Mouse (Mus musculus): ENCODE measurements around the gene Metap1d. TPM values are rescaled to one million over a fixed set of nuclear protein-coding genes. Genes with fewer than 3 reads are reported as not detected.

Metap1d gene
- polyA plus RNA-seq, 1 experiment from 2014 or later = 32.8 TPM

GRCm38 (mm10) chr2:71531990-71532970, 79.2 kb downstream of the Metap1d start:
- DNase-seq (ENCODE audit: low spot score, missing footprints) (peak; percentile 93), ATAC-seq (ENCODE audit: low FRiP score) (no peak)
- Histone ChIP-seq H3K27me3 (ENCODE audit: control insufficient read depth, insufficient read depth, low read length) (peaks cover 96% of the 10 kb centered on the region), H3K36me3 (ENCODE audit: control insufficient read depth, insufficient read depth, low read length) (no peaks in the 10 kb centered on the region), H3K27ac (ENCODE audit: low read depth, low read length) (no peak overlapping the region), H3K4me2 (no peak overlapping the region), H3K4me3 (ENCODE audit: low read depth, low read length) (peak overlapping the region; percentile 2; the same call in 1 of the 2 replicates), H3K9ac (ENCODE audit: low read length) (no peak overlapping the region), H3K9me3 (ENCODE audit: control insufficient read depth, low read length) (no peaks in the 10 kb centered on the region), H3K4me1 (ENCODE audit: control insufficient read depth, insufficient read depth, low read length) (peaks cover 8% of the 10 kb centered on the region)
- WGBS = under 1% methylated on average over 43 of the region's 43 CpGs

- H3K4me3 ChIP-seq (ENCODE audit: low read depth, low read length) = peak overlapping the region; percentile 2; the same call in 1 of the 2 replicates
- H3K4me2 ChIP-seq = no peak overlapping the region
- H3K9me3 ChIP-seq (ENCODE audit: control insufficient read depth, low read length) = no peaks in the 10 kb centered on the region
- H3K36me3 ChIP-seq (ENCODE audit: control insufficient read depth, insufficient read depth, low read length) = no peaks in the 10 kb centered on the region
- peak; percentile 90 for DNase-seq (ENCODE audit: low spot score, missing footprints)
- H3K4me1 ChIP-seq (ENCODE audit: control insufficient read depth, insufficient read depth, low read length) = peaks cover 8% of the 10 kb centered on the region
- peaks cover 97% of the 10 kb centered on the region for H3K27me3 ChIP-seq (ENCODE audit: control insufficient read depth, insufficient read depth, low read length)
- no peak overlapping the region for H3K9ac ChIP-seq (ENCODE audit: low read length)
- H3K27ac ChIP-seq (ENCODE audit: low read depth, low read length) = no peak overlapping the region
- WGBS = 7% methylated on average over 5 of the region's 5 CpGs
- no peak for ATAC-seq (ENCODE audit: low FRiP score)
Observed at GRCm38 (mm10) chr2:71533094-71533493, 80.0 kb downstream of the Metap1d start.

DNA sequence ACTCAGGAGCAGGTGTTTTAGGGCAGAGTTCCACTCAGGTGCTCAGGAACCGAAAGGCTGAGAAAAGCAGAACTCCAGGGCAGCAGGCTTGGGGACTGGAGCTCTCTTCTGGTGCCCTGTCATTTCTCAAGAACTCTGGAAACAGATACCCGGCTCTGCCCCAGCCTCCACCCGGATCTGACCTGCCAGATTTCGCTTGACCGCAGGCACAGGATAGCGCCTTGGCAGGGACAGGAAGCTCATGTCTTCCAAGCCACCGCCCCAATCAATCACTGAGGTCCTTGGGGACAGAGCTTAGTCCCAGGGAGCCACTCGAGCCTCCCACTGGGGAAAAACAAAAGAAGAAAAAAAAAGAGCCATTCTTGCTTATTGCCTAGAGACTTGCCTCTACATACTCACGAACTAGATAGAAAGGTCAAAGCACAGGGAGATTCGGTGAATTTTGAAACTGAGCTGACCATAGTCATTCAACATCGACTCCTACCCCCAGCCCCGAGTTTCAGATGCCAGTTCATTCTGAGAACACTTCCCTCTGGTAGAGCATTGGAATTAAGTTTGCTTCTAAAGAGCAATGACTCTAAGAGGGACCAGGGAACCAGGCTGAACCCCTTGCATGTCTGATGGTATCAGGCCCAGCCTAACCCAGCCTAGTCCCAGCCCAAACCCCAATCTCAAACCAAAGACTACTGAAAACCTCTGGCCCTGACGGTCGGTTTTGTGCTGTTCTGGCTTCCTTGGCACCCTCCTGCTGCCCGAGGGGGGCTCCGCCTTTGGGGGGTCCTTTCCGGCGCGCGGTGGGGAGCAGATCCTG, 81.4 kb downstream of the Metap1d start:
- no peak overlapping the region for H3K4me3 ChIP-seq (ENCODE audit: low read depth, low read length)
- DNase-seq (ENCODE audit: low spot score, missing footprints) (peak; percentile 95), ATAC-seq (ENCODE audit: low FRiP score) (no peak)
- under 1% methylated on average over 20 of the region's 20 CpGs for WGBS
- no peaks in the 10 kb centered on the region; the same call in 1 of the 2 replicates for H3K4me1 ChIP-seq (ENCODE audit: control insufficient read depth, insufficient read depth, low read length)
- H3K4me2 ChIP-seq = no peak overlapping the region
- H3K27ac ChIP-seq (ENCODE audit: low read depth, low read length) = no peak overlapping the region
- peaks cover 97% of the 10 kb centered on the region for H3K27me3 ChIP-seq (ENCODE audit: control insufficient read depth, insufficient read depth, low read length)
- no peaks in the 10 kb centered on the region for H3K36me3 ChIP-seq (ENCODE audit: control insufficient read depth, insufficient read depth, low read length)
- H3K9ac ChIP-seq (ENCODE audit: low read length) = no peak overlapping the region
- no peaks in the 10 kb centered on the region for H3K9me3 ChIP-seq (ENCODE audit: control insufficient read depth, low read length)

DNA sequence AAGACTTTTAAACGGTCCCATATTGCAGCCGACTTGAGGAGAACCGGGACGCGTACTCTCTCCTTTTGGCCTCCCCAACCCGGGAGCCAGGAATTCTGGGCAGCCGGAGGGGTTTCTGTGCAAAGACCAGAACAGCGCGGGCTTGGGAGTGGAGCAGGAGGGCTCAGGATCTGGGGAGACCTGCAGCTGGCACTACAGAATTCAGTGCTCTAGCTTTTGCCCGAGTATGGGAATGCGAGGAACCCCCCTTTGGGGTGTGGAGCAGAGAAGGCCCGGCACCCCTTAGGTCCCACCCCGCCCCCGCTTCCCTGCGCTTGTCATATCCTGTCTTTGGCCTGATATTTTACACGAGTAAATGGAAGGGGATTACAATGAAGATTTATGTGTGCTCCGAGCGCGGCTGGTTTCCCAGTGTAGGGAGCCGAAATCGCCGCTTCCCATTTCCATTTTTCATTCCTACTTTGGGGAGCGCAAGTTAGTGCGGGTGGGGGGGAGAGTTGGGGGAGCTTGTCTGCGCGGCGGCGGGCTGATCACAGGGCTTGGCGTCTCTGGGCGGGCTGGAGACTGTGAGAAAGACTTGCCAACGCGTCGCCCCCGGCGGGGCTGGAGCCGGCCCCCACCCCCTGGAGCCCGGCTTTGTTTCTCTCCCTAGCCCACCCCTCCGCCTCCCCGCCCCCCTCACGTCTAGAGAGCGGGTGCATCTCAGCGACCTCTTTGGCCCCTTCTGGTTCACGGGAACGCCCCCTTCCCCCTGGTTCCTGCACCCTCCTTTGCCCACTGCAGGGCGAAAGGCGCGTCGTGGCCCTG, 87.7 kb downstream of the Metap1d start:
- under 1% methylated on average over 43 of the region's 48 CpGs for WGBS
- Histone ChIP-seq H3K9ac (ENCODE audit: low read length) (no peak overlapping the region), H3K27ac (ENCODE audit: low read depth, low read length) (no peak overlapping the region), H3K9me3 (ENCODE audit: control insufficient read depth, low read length) (no peaks in the 10 kb centered on the region), H3K4me3 (ENCODE audit: low read depth, low read length) (0 out of 2 replicates have a peak overlapping the region, but pooled peaks have one; percentile 7), H3K27me3 (ENCODE audit: control insufficient read depth, insufficient read depth, low read length) (peaks cover 98% of the 10 kb centered on the region), H3K4me1 (ENCODE audit: control insufficient read depth, insufficient read depth, low read length) (peaks cover 24% of the 10 kb centered on the region), H3K36me3 (ENCODE audit: control insufficient read depth, insufficient read depth, low read length) (no peaks in the 10 kb centered on the region), H3K4me2 (peak overlapping the region; percentile 20)
- ATAC-seq (ENCODE audit: low FRiP score) (no peak), DNase-seq (ENCODE audit: low spot score, missing footprints) (peak; percentile 96)

- no peak overlapping the region for H3K9ac ChIP-seq (ENCODE audit: low read length)
- DNase-seq (ENCODE audit: low spot score, missing footprints) (peak; percentile 95), ATAC-seq (ENCODE audit: low FRiP score) (no peak)
- H3K9me3 ChIP-seq (ENCODE audit: control insufficient read depth, low read length) = no peaks in the 10 kb centered on the region
- no peaks in the 10 kb centered on the region for H3K36me3 ChIP-seq (ENCODE audit: control insufficient read depth, insufficient read depth, low read length)
- H3K4me3 ChIP-seq (ENCODE audit: low read depth, low read length) = 0 out of 2 replicates have a peak overlapping the region, but pooled peaks have one; percentile 7
- peaks cover 98% of the 10 kb centered on the region for H3K27me3 ChIP-seq (ENCODE audit: control insufficient read depth, insufficient read depth, low read length)
- peak overlapping the region; percentile 20 for H3K4me2 ChIP-seq
- peaks cover 30% of the 10 kb centered on the region for H3K4me1 ChIP-seq (ENCODE audit: control insufficient read depth, insufficient read depth, low read length)
- H3K27ac ChIP-seq (ENCODE audit: low read depth, low read length) = no peak overlapping the region
- under 1% methylated on average over 37 of the region's 37 CpGs for WGBS
Observed at GRCm38 (mm10) chr2:71541418-71542226, 88.5 kb downstream of the Metap1d start.

GRCm38 (mm10) chr2:71542227-71542815, 89.2 kb downstream of the Metap1d start:
- Histone ChIP-seq H3K4me3 (ENCODE audit: low read depth, low read length) (no peak overlapping the region), H3K4me1 (ENCODE audit: control insufficient read depth, insufficient read depth, low read length) (peaks cover 33% of the 10 kb centered on the region)

GRCm38 (mm10) chr2:71542816-71543301, 89.8 kb downstream of the Metap1d start:
- DNase-seq (ENCODE audit: low spot score, missing footprints) (peak; percentile 96), ATAC-seq (ENCODE audit: low FRiP score) (peak; percentile 36)
- no peak overlapping the region for H3K9ac ChIP-seq (ENCODE audit: low read length)

More at GRCm38 (mm10) chr2:71542227-71542815, 89.2 kb downstream of the Metap1d start:
- DNase-seq (ENCODE audit: low spot score, missing footprints) = peak; percentile 95
- Histone ChIP-seq H3K27me3 (ENCODE audit: control insufficient read depth, insufficient read depth, low read length) (peaks cover 98% of the 10 kb centered on the region), H3K27ac (ENCODE audit: low read depth, low read length) (no peak overlapping the region), H3K36me3 (ENCODE audit: control insufficient read depth, insufficient read depth, low read length) (no peaks in the 10 kb centered on the region), H3K9me3 (ENCODE audit: control insufficient read depth, low read length) (no peaks in the 10 kb centered on the region), H3K9ac (ENCODE audit: low read length) (no peak overlapping the region), H3K4me2 (no peak overlapping the region)
- no peak for ATAC-seq (ENCODE audit: low FRiP score)
- WGBS = under 1% methylated on average over 11 of the region's 11 CpGs

More at GRCm38 (mm10) chr2:71542816-71543301, 89.8 kb downstream of the Metap1d start:
- Histone ChIP-seq H3K9me3 (ENCODE audit: control insufficient read depth, low read length) (no peaks in the 10 kb centered on the region), H3K36me3 (ENCODE audit: control insufficient read depth, insufficient read depth, low read length) (no peaks in the 10 kb centered on the region), H3K4me1 (ENCODE audit: control insufficient read depth, insufficient read depth, low read length) (peaks cover 33% of the 10 kb centered on the region), H3K4me3 (ENCODE audit: low read depth, low read length) (peak overlapping the region; percentile 1; the same call in 1 of the 2 replicates), H3K27ac (ENCODE audit: low read depth, low read length) (no peak overlapping the region), H3K4me2 (0 out of 2 replicates have a peak overlapping the region, but pooled peaks have one; percentile 7), H3K27me3 (ENCODE audit: control insufficient read depth, insufficient read depth, low read length) (peaks cover 93% of the 10 kb centered on the region)
- WGBS = under 1% methylated on average over 27 of the region's 30 CpGs
